Mouse (Mus musculus): Measurements from ENCODE around the gene Ccrl2. TPM values are rescaled to one million over a fixed set of nuclear protein-coding genes. Genes with fewer than 3 reads are reported as not detected.

Gene Ccrl2
- 1 to 10 TPM; 3.4 to 4.8 TPM for total RNA-seq (2021)
- long read RNA-seq, experiment 1, transcript Ccrl2-201 (2 exons, 2,459 nt): major isoform, 5 of 12 reads
- long read RNA-seq, experiment 1, partial matches to known transcripts: 0 of 12 reads
- long read RNA-seq, experiment 1, other reads (novel, unspliced or antisense): 2 of 12 reads
- long read RNA-seq, experiment 2, partial matches to known transcripts: 0 of 3 reads
- long read RNA-seq, experiment 2, other reads (novel, unspliced or antisense): 0 of 3 reads

GRCm38 (mm10) chr9:111056798-111057543 is at the start of gene Ccrl2:
TSS of gene Ccrl2 (minus strand) at chr9:111057519.
- peak; percentile 55 for DNase-seq

- no peak for DNase-seq
Measured at GRCm38 (mm10) chr9:111103893-111104292, 46.6 kb upstream of the Ccrl2 start.

- no peak for DNase-seq
Measured at GRCm38 (mm10) chr9:111103293-111103692, 46.0 kb upstream of the Ccrl2 start.

- no peak for DNase-seq
Measured at GRCm38 (mm10) chr9:111100406-111100805, 43.1 kb upstream of the Ccrl2 start.

GRCm38 (mm10) chr9:111097543-111097942 is 40.2 kb upstream of the Ccrl2 start:
- no peak for DNase-seq

GRCm38 (mm10) chr9:111096419-111097326 is 39.4 kb upstream of the Ccrl2 start:
- no peak for DNase-seq

GRCm38 (mm10) chr9:111095710-111096109 is 38.4 kb upstream of the Ccrl2 start:
- no peak for DNase-seq

- DNase-seq: no peak
Measured at GRCm38 (mm10) chr9:111094626-111095025, 37.3 kb upstream of the Ccrl2 start.

GRCm38 (mm10) chr9:111093094-111093493 is 35.8 kb upstream of the Ccrl2 start:
- peak; percentile 71 for DNase-seq

- DNase-seq: peak; percentile 54
Measured at GRCm38 (mm10) chr9:111092657-111093056, 35.3 kb upstream of the Ccrl2 start.

- no peak for DNase-seq
Measured at GRCm38 (mm10) chr9:111088886-111089285, 31.6 kb upstream of the Ccrl2 start.

- no peak for DNase-seq
Measured at GRCm38 (mm10) chr9:111087960-111088359, 30.6 kb upstream of the Ccrl2 start.

GRCm38 (mm10) chr9:111086995-111087606 is 29.8 kb upstream of the Ccrl2 start:
- DNase-seq: no peak

- no peak for DNase-seq
Measured at GRCm38 (mm10) chr9:111086137-111086536, 28.8 kb upstream of the Ccrl2 start.

- no peak for DNase-seq
Measured at GRCm38 (mm10) chr9:111085329-111085728, 28.0 kb upstream of the Ccrl2 start.

GRCm38 (mm10) chr9:111081765-111082164 is 24.4 kb upstream of the Ccrl2 start:
- no peak for DNase-seq

- no peak for DNase-seq
Measured at GRCm38 (mm10) chr9:111080801-111081200, 23.5 kb upstream of the Ccrl2 start.

- DNase-seq: no peak
Measured at GRCm38 (mm10) chr9:111077745-111078144, 20.4 kb upstream of the Ccrl2 start.

- DNase-seq: no peak
Measured at GRCm38 (mm10) chr9:111072971-111073370, 15.7 kb upstream of the Ccrl2 start.

GRCm38 (mm10) chr9:111072175-111072574 is 14.9 kb upstream of the Ccrl2 start:
- DNase-seq: peak; percentile 70

GRCm38 (mm10) chr9:111070546-111070961 is 13.2 kb upstream of the Ccrl2 start:
- peak; percentile 72 for DNase-seq

GRCm38 (mm10) chr9:111067052-111067451 is 9.7 kb upstream of the Ccrl2 start:
- DNase-seq: no peak

Measured in adrenal gland, postnatal 10 days (tissue).